Mouse (Mus musculus): ENCODE data around the gene Dus3l. TPM values are rescaled to one million over a fixed set of nuclear protein-coding genes. Genes with fewer than 3 reads are reported as not detected.
A peak's percentile ranks its signal among the peaks of the same experiment; 100 is the strongest.

The Dus3l gene
- polyA plus RNA-seq, 1 experiment from 2014 or later: 43.6 TPM

GRCm38 (mm10) chr17:56727029-56727649 is 37.4 kb upstream of the Dus3l start:
- H3K27ac ChIP-seq (ENCODE audit: low read length): 0 out of 2 replicates have a peak overlapping the region, but pooled peaks have one; percentile 46
- H3K9me3 ChIP-seq (ENCODE audit: control insufficient read depth, low read length): peaks cover 3% of the 10 kb centered on the region
- H3K4me3 ChIP-seq (ENCODE audit: low read length): no peak overlapping the region
- H3K4me2 ChIP-seq (ENCODE audit: low read depth, low read length): no peak overlapping the region; the same call in 1 of the 2 replicates
- no peak for ATAC-seq (ENCODE audit: low read depth)
- 0 out of 2 replicates have a peak overlapping the region, but pooled peaks have one; percentile 40 for H3K9ac ChIP-seq (ENCODE audit: low read length)
- H3K27me3 ChIP-seq (ENCODE audit: control insufficient read depth, insufficient read depth, low read depth, low read length): no peaks in the 10 kb centered on the region
- H3K36me3 ChIP-seq (ENCODE audit: control insufficient read depth, insufficient read depth, low read length): peaks cover 11% of the 10 kb centered on the region
- peaks cover 26% of the 10 kb centered on the region for H3K4me1 ChIP-seq (replicated peaks; ENCODE audit: control insufficient read depth, insufficient read depth, low read length)
- 14% methylated on average over 7 of the region's 7 CpGs for WGBS

- 0 out of 2 replicates have a peak overlapping the region, but pooled peaks have one; percentile 46 for H3K27ac ChIP-seq (ENCODE audit: low read length)
- peak overlapping the region; percentile 23 for H3K4me2 ChIP-seq (ENCODE audit: low read depth, low read length)
- H3K27me3 ChIP-seq (ENCODE audit: control insufficient read depth, insufficient read depth, low read depth, low read length): no peaks in the 10 kb centered on the region
- H3K4me1 ChIP-seq (replicated peaks; ENCODE audit: control insufficient read depth, insufficient read depth, low read length): peaks cover 26% of the 10 kb centered on the region
- H3K4me3 ChIP-seq (ENCODE audit: low read length): no peak overlapping the region
- WGBS: 9% methylated on average over 12 of the region's 12 CpGs
- H3K9ac ChIP-seq (ENCODE audit: low read length): peak overlapping the region; percentile 40; the same call in 1 of the 2 replicates
- ATAC-seq (ENCODE audit: low read depth): peak; percentile 19
- H3K9me3 ChIP-seq (ENCODE audit: control insufficient read depth, low read length): peaks cover 3% of the 10 kb centered on the region
- peaks cover 8% of the 10 kb centered on the region for H3K36me3 ChIP-seq (ENCODE audit: control insufficient read depth, insufficient read depth, low read length)
Measured at GRCm38 (mm10) chr17:56727659-56728058, 36.9 kb upstream of the Dus3l start.

- H3K27me3 ChIP-seq (ENCODE audit: control insufficient read depth, insufficient read depth, low read depth, low read length): no peaks in the 10 kb centered on the region
- peaks cover 3% of the 10 kb centered on the region for H3K9me3 ChIP-seq (ENCODE audit: control insufficient read depth, low read length)
- H3K4me2 ChIP-seq (ENCODE audit: low read depth, low read length): peak overlapping the region; percentile 23
- peaks cover 5% of the 10 kb centered on the region for H3K36me3 ChIP-seq (ENCODE audit: control insufficient read depth, insufficient read depth, low read length)
- peak; percentile 76 for ATAC-seq (ENCODE audit: low read depth)
- peak overlapping the region; percentile 44; the same call in 1 of the 2 replicates for H3K9ac ChIP-seq (ENCODE audit: low read length)
- WGBS: 4% methylated on average over 12 of the region's 12 CpGs
- peaks cover 25% of the 10 kb centered on the region for H3K4me1 ChIP-seq (replicated peaks; ENCODE audit: control insufficient read depth, insufficient read depth, low read length)
- H3K27ac ChIP-seq (ENCODE audit: low read length): peak overlapping the region; percentile 21; the same call in 1 of the 2 replicates
- no peak overlapping the region for H3K4me3 ChIP-seq (ENCODE audit: low read length)
Measured at GRCm38 (mm10) chr17:56728117-56728516, 36.4 kb upstream of the Dus3l start.

GRCm38 (mm10) chr17:56729151-56729550 is 35.4 kb upstream of the Dus3l start:
- Histone ChIP-seq H3K9ac (ENCODE audit: low read length) (peak overlapping the region; percentile 28; the same call in 1 of the 2 replicates), H3K27me3 (ENCODE audit: control insufficient read depth, insufficient read depth, low read depth, low read length) (no peaks in the 10 kb centered on the region), H3K4me2 (ENCODE audit: low read depth, low read length) (no peak overlapping the region), H3K9me3 (ENCODE audit: control insufficient read depth, low read length) (peaks cover 3% of the 10 kb centered on the region), H3K4me1 (replicated peaks; ENCODE audit: control insufficient read depth, insufficient read depth, low read length) (peaks cover 22% of the 10 kb centered on the region), H3K36me3 (ENCODE audit: control insufficient read depth, insufficient read depth, low read length) (peaks cover 4% of the 10 kb centered on the region; the same call in 1 of the 2 replicates), H3K4me3 (ENCODE audit: low read length) (no peak overlapping the region), H3K27ac (ENCODE audit: low read length) (peak overlapping the region; percentile 27; the same call in 1 of the 2 replicates)
- ATAC-seq (ENCODE audit: low read depth): no peak
- WGBS: 41% methylated on average over 6 of the region's 6 CpGs

GRCm38 (mm10) chr17:56729656-56730055 is 34.9 kb upstream of the Dus3l start:
- peaks cover 22% of the 10 kb centered on the region for H3K4me1 ChIP-seq (replicated peaks; ENCODE audit: control insufficient read depth, insufficient read depth, low read length)
- H3K9me3 ChIP-seq (ENCODE audit: control insufficient read depth, low read length): peaks cover 3% of the 10 kb centered on the region
- H3K9ac ChIP-seq (ENCODE audit: low read length): no peak overlapping the region
- H3K36me3 ChIP-seq (ENCODE audit: control insufficient read depth, insufficient read depth, low read length): peaks cover 4% of the 10 kb centered on the region; the same call in 1 of the 2 replicates
- no peak for ATAC-seq (ENCODE audit: low read depth)
- H3K27ac ChIP-seq (ENCODE audit: low read length): no peak overlapping the region
- no peak overlapping the region for H3K4me3 ChIP-seq (ENCODE audit: low read length)
- H3K4me2 ChIP-seq (ENCODE audit: low read depth, low read length): no peak overlapping the region
- WGBS: 72% methylated on average over 2 of the region's 2 CpGs
- no peaks in the 10 kb centered on the region for H3K27me3 ChIP-seq (ENCODE audit: control insufficient read depth, insufficient read depth, low read depth, low read length)

GRCm38 (mm10) chr17:56736534-56736933 is 28.0 kb upstream of the Dus3l start:
- WGBS: 35% methylated on average over 8 of the region's 8 CpGs
- ATAC-seq (ENCODE audit: low read depth): no peak
- H3K9ac ChIP-seq (ENCODE audit: low read length): no peak overlapping the region

GRCm38 (mm10) chr17:56738221-56738620 is 26.3 kb upstream of the Dus3l start:
- Histone ChIP-seq H3K4me2 (ENCODE audit: low read depth, low read length) (no peak overlapping the region), H3K9me3 (ENCODE audit: control insufficient read depth, low read length) (peaks cover 2% of the 10 kb centered on the region; the same call in 1 of the 2 replicates), H3K9ac (ENCODE audit: low read length) (no peak overlapping the region), H3K27me3 (ENCODE audit: control insufficient read depth, insufficient read depth, low read depth, low read length) (no peaks in the 10 kb centered on the region; the same call in 1 of the 2 replicates), H3K36me3 (ENCODE audit: control insufficient read depth, insufficient read depth, low read length) (no peaks in the 10 kb centered on the region), H3K4me1 (replicated peaks; ENCODE audit: control insufficient read depth, insufficient read depth, low read length) (no peaks in the 10 kb centered on the region), H3K27ac (ENCODE audit: low read length) (no peak overlapping the region), H3K4me3 (ENCODE audit: low read length) (no peak overlapping the region)
- WGBS: 71% methylated on average over 10 of the region's 10 CpGs
- ATAC-seq (ENCODE audit: low read depth): no peak

More at GRCm38 (mm10) chr17:56736534-56736933, 28.0 kb upstream of the Dus3l start:
- Histone ChIP-seq H3K27me3 (ENCODE audit: control insufficient read depth, insufficient read depth, low read depth, low read length) (no peaks in the 10 kb centered on the region; the same call in 1 of the 2 replicates), H3K4me2 (ENCODE audit: low read depth, low read length) (no peak overlapping the region), H3K36me3 (ENCODE audit: control insufficient read depth, insufficient read depth, low read length) (no peaks in the 10 kb centered on the region), H3K4me1 (replicated peaks; ENCODE audit: control insufficient read depth, insufficient read depth, low read length) (no peaks in the 10 kb centered on the region), H3K4me3 (ENCODE audit: low read length) (no peak overlapping the region), H3K9me3 (ENCODE audit: control insufficient read depth, low read length) (peaks cover 2% of the 10 kb centered on the region; the same call in 1 of the 2 replicates), H3K27ac (ENCODE audit: low read length) (no peak overlapping the region)

GRCm38 (mm10) chr17:56740118-56740787 is 24.3 kb upstream of the Dus3l start:
- Histone ChIP-seq H3K4me3 (ENCODE audit: low read length) (no peak overlapping the region), H3K27ac (ENCODE audit: low read length) (no peak overlapping the region), H3K36me3 (ENCODE audit: control insufficient read depth, insufficient read depth, low read length) (no peaks in the 10 kb centered on the region), H3K9ac (ENCODE audit: low read length) (no peak overlapping the region), H3K9me3 (ENCODE audit: control insufficient read depth, low read length) (peaks cover 2% of the 10 kb centered on the region; the same call in 1 of the 2 replicates), H3K4me1 (replicated peaks; ENCODE audit: control insufficient read depth, insufficient read depth, low read length) (no peaks in the 10 kb centered on the region), H3K4me2 (ENCODE audit: low read depth, low read length) (no peak overlapping the region), H3K27me3 (ENCODE audit: control insufficient read depth, insufficient read depth, low read depth, low read length) (no peaks in the 10 kb centered on the region; the same call in 1 of the 2 replicates)
- no peak for ATAC-seq (ENCODE audit: low read depth)
- WGBS: 71% methylated on average over 17 of the region's 17 CpGs

GRCm38 (mm10) chr17:56740788-56741160 is 23.8 kb upstream of the Dus3l start:
- H3K36me3 ChIP-seq (ENCODE audit: control insufficient read depth, insufficient read depth, low read length): no peaks in the 10 kb centered on the region
- H3K9me3 ChIP-seq (ENCODE audit: control insufficient read depth, low read length): peaks cover 2% of the 10 kb centered on the region; the same call in 1 of the 2 replicates
- 0 out of 2 replicates have a peak, but pooled peaks have one; percentile 17 for ATAC-seq (ENCODE audit: low read depth)
- no peak overlapping the region for H3K4me2 ChIP-seq (ENCODE audit: low read depth, low read length)
- no peaks in the 10 kb centered on the region; the same call in 1 of the 2 replicates for H3K27me3 ChIP-seq (ENCODE audit: control insufficient read depth, insufficient read depth, low read depth, low read length)
- H3K4me1 ChIP-seq (replicated peaks; ENCODE audit: control insufficient read depth, insufficient read depth, low read length): no peaks in the 10 kb centered on the region
- no peak overlapping the region for H3K4me3 ChIP-seq (ENCODE audit: low read length)
- H3K27ac ChIP-seq (ENCODE audit: low read length): no peak overlapping the region; the same call in 1 of the 2 replicates
- no peak overlapping the region for H3K9ac ChIP-seq (ENCODE audit: low read length)
- WGBS: 51% methylated on average over 17 of the region's 17 CpGs

Measured in lung, embryonic 16.5 days (tissue).